Mouse (Mus musculus): ENCODE measurements around the gene Pip5kl1.

The Pip5kl1 gene

GRCm38 (mm10) chr2:32587731-32588321 is 13.2 kb downstream of the Pip5kl1 start:
- no peak for DNase-seq

DNA sequence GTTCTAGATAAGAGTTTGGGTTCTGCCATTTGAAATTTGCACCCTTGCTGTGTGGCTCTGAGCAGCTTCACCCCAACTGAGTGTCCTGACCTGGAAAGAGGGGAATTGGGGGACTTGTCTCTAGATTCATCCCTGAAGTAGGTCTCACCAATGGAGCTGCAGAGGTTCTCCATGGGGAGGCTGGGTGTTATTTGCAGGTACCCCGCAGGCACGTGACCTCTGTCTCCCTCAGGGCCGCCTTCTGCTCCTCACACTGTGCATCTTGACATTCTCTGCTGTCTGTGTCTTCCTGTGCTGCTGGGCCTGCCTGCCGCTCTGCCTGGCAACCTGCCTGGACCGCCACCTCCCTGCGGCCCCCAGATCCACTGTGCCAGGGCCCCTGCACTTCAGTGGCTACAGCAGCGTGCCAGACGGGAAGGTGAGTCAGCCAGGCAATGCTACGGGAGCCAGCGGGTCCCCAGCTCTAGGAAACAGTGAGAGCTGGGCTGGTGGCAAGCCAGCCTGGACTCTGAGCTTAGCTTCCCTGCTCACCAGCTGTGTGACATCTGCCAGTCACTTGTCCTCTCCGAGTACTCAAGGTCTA is 14.7 kb downstream of the Pip5kl1 start:
- peak; percentile 54 for DNase-seq

DNA sequence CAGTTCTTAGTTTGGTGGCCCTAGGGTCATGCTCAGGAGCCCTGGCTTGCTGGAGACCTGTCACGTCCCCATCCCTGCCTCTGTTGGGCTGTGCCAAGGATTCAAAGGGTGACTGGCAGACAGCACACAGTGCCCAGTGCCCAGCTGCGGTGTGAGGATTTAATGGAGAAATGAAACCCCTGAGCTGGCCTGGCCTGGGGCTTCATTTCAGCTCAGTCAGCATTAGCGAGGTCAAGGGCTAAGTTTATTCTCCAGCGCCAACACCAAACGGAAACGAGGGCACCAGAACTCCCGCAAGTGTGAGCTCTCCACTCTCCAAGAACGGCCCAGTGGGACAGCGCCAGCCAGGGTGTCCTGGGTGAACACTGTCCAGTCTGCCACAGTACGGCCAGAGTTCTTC is 15.6 kb downstream of the Pip5kl1 start:
- no peak for DNase-seq

DNA sequence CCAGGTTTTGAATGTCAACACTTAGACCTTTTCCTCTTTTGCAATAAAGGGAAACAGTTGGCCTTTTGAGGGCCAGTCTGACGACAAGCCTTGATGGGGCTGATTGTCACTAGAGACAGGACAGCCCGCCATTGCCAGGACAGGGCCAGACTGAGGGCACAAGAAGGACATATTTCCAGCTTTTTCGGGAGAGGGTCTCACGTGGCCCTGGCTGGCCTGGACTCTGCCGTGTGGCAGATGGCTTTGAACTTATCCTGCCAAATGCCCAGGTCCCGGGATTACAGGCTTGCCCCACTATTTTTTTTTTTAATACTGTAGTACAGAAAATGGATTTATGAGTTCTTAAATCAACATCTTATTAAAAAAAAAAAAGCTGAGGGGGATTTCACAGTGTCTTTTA is 16.7 kb downstream of the Pip5kl1 start:
- DNase-seq: no peak

- no peak for DNase-seq
Measured at GRCm38 (mm10) chr2:32596725-32597124, 22.1 kb downstream of the Pip5kl1 start.

GRCm38 (mm10) chr2:32597248-32597647 is 22.7 kb downstream of the Pip5kl1 start:
- no peak for DNase-seq

DNA sequence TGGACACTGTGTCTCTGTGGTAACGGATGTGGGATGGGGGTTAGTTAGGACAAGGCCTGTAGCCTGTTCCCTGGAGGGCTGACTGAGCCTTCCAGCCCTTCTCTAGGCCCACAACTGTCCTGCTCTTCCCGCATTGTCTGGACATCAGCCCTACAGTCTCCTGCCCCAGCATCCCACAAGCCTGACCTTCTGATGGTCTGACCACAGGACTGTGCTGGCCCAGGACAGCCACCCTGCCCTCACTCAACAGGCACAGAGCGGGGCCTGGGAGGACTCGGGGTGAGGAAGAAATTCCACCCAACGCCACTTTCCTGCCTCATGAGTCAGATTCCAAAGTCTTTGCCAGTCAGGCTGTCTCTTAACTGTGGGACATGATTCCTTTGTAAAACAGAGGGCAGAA is 23.1 kb downstream of the Pip5kl1 start:
- no peak for DNase-seq

- no peak for DNase-seq
Measured at GRCm38 (mm10) chr2:32598506-32598905, 23.9 kb downstream of the Pip5kl1 start.

DNA sequence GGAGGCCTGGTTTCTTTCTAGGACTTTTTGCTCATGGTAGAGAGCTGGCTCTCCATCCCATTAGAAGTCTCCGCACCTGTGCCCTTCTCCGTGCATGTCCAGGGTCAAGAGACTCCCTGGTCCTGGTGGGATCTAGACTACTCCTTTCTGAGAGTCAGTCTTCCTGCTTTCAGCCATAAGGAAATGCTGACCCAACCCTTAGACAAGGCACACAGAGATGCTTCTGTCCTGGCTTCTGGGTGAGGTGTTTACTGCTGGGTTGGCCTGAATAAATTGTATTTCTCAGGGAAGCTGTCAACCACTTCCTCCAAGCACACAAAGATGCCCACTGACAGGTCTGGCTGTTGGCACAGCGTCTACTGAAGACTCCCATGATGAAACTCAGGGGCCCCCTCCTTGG is 24.8 kb downstream of the Pip5kl1 start, which contains the start of gene St6galnac6:
Gene St6galnac6 (plus strand): TSS at position 301 of the 400 bp plus-strand sequence.
- no peak for DNase-seq

DNA sequence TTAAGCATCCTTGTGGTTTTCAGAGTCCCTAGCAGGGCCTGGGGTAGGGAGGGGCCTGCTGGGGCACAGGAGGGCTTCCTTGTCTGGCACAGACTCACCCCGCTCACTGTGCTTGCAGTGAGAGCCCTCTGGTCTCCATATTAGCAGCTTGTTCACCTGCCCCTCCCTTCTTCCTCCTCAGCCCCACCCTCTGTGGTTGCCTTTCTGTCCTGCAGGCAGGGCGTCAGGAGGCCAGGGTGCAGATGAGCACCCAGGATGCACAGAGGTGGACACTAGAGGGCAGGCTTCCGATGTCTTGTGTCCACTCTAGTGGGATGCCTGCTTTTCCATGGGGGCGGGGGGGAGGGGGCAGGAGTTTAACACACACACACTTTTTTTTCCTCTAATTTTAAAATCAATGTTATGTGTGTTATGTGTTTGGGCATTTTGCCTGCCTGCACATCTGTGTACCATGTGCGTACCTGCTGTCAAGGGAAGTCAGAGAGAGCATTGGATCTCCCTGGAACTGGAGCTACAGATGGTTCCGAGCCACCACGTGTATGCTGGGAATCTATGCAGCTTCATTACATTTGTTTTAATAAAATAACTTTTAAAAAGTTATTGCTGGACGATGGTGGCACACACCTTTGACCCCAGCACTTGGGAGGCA is 26.9 kb downstream of the Pip5kl1 start:
- no peak for DNase-seq

- peak; percentile 92 for DNase-seq
Measured at GRCm38 (mm10) chr2:32602600-32603054, 28.0 kb downstream of the Pip5kl1 start.

DNA sequence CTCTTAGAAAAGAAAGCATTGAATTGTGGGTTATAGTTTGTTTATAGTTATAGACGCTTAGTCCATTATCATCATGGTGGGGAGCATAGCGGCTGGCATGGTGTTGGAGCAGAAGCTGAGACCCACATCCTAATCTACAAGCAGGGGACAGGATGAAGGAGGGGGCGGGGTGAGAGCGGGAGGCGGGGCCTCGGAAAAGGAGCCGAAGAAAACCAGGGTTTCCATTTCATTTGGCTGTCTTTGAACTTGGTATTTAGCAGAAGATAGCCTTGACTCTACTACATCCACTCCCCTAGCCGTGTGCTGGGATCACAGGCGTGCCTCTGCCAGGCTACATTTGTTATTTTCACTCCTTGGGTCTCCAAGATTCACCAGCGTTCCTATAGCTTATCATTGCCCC is 30.0 kb downstream of the Pip5kl1 start:
- DNase-seq: no peak

DNA sequence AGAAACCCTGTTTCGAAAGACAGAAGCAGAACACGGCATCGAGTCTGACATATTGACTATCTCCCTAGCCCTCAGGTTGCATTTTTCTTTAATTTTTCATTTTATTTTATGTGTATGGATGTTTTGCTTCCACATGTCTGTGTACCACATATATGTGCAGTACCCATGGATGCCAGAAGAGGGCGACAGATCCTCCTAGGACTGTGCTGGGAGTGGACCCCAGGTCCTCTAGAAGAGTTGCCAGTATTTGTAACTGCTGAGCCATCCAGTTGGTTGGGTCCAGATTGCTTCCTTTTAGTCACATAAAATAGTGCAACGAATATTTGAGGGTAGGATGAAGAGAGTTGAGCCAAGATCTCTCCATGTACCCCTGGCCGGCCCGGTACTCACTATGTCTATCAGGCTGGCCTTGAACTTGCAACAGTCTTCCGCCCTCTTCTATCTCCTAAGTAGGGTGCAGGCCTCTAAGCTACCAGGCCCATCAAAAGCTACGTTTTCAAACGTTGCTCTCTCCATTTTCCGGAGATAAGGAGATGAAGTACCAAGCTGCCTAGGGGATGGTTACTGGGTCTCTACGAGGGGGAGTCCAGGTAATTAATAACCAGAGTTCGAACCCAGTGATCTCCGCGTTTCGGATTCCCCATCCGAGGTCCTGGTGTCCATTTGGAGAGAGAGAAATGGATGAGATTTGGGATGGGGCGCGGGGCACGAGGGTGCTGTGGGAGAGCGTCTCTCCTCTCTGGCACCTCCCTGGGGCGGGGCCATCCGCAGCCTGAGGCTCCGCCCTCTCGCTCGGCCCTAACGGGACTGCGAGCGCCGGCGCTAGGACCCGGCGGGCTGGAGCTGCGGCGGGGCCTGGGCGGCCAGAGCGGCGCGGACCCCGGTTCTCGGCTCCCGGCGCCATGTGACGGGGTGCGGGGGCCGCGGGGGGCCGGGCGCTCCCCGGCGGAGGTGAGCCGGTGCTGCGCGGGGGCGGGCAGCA is 31.9 kb downstream of the Pip5kl1 start:
- peak; percentile 82 for DNase-seq

DNA sequence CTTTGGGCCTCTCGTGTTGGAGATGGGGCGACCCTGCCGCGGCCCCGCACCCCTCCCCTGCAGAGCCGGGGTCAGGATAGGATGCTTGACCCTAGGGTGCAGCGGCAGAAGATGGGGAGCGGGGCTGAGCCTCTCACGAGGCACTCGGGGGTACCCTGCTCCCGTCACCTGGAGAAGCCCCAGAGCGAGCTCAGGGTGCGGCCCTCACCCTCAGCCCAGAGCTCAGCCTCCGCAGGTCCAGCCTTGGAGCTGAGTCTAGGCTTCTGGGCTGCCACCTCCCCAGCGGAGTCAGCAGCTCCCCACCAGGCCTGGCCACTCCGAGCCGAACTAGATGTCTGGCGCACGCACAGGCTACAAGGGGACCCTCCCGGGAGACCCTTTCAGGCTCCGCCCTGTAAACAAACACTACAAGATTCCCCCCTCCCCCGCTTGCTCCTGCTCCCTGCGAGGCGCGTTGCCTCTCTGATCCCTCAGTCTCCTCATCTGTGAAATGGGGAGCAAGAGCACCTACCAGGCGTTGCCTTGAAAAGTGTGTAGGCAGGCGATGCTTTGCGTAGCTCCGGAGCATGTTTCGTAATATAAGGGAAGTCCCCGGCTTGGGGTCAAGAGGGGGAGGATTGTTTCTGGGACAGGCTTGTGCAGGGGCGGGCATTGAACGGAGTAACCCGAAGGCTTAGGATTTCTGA is 32.8 kb downstream of the Pip5kl1 start:
- DNase-seq: no peak

DNA sequence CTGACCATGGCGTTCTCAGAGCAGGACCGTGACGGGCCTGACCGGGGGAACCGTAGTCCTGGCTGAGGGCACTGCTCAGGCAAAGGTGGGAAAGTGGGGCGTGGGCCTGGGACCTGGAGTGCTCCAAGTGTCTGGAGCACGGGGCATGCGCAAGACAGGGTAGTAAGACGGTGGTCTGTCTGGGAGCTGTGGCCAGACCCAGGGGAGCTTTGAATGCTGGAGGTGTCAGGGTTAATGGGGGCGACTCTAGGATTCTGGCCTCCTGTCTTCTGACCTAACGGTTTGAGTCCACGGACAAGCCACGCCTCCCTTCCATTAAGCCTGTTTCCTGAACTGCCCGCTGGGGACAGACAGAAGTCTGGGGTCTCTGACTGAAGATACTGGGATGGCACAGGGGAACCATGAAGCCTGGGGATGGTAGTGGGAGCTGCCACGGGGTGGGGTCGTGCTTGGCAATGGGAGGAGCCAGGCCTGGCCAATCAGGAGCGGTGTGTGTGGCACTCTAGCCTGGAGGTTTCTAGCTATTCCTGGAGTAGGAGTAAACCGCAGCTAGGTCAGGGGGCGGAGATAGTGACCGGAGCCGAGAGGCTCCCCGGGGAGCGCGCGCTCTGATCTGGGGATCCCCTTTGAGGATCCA is 33.7 kb downstream of the Pip5kl1 start:
- no peak for DNase-seq

DNA sequence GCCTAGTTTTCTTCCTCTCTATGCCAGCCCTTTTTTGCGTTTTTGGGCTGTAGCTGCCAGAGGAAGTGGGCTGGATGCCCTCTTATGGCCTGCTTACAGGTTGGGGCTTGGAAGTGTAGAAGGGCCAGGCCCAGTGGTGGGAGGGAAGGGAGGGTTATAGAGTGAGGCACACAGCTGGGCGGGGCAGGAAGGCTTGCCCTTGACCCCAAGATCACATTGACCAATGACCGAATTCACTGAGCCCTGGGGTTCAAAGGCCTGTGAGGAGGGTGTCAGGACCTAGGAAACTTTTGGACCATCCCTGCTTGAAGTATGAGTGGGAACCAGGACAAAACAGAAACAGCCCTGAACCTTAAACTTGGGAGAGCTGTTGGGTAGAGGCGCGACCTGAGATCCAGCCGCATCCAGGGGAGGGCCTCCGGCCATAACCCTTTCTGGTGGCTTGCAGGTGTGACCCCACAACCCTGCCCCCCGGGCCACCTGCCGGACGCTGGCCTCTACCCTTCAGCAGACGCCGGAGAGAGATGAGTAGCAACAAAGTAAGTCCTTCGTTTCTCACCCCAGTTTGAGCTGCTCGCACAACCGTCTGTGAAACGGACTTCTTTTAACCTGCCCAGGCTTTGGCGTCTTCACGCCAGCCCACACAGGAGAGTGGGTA is 34.3 kb downstream of the Pip5kl1 start:
- no peak for DNase-seq

DNA sequence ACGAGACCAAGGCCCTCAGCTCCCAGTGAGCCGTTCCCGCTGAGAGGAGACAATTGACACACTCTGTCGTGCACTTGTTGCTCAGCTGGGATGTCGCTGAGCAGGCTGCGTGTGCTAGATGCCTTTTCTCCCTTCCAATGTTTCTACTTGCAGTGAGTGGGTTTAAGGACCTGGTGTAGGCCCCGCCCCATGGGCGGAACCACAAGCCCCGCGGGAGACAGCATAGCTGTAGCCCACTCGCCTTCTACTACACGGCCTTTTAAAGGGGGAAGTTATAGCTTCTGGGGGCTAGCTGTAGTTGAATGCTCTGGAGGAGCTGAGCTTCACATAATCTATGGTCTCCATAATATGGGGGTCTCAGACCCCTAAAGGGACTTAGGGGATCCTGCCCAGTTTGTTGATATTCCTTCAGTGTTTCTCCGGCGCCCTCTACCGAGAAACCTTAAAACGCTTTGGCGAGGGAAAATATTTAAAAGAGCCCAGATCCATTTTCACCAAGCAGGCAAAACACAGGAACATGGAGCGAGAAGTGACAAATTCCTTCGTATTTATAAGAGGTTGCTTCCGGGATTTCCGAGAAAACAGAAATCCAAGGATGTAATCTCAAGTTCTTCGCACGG is 36.1 kb downstream of the Pip5kl1 start:
- DNase-seq: no peak

DNA sequence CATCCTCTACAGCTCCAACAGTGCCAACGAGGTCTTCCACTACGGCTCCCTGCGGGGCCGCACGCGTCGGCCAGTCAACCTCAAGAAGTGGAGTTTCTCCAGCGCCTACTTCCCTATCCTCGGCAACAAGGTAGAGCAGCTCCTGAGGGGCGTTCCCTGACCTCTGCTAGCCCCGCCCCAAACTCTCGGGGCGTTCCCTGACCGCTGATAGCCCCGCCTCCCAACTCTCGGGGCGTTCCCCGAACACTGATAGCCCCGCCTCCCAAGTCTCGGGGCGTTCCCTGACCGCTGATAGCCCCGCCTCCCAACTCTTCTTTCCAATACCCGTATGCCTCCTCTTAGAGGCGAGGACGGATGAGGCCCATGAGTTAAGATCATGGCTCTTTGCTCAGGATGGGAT is 37.7 kb downstream of the Pip5kl1 start:
- DNase-seq: no peak

DNA sequence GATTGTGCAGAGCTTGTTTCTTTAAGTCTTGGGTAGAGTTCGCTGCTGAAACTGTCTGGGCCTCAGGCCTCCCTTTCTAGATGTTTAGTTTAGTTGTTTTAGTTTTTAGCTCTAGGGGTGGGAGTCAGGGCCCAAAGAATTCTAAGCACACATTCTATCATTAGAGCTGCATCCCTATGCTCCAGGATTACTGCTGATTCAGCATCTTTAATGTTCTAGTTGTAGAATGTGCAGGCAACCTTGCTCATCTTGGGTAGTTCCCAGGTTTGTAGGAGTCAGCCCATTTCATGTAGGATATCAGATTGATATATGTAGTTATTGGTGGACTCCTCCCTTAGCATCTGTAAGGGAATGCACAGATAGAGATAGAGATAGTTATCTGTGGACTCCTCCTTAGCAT is 42.5 kb downstream of the Pip5kl1 start:
- no peak for DNase-seq

- DNase-seq: peak; percentile 44
Measured at GRCm38 (mm10) chr2:32617601-32618000, 43.0 kb downstream of the Pip5kl1 start.

GRCm38 (mm10) chr2:32618051-32618450 is 43.5 kb downstream of the Pip5kl1 start:
- DNase-seq: no peak
